Mouse (Mus musculus): ENCODE measurements at regions not wholly inside any gene's neighbourhood (a gene's known extent, or its start where the extent isn't known, plus 50 kb on each side); places are given as distances from the start of the nearest gene placed in this dataset.

GRCm38 (mm10) chr11:89896854-89897253, 105.8 kb downstream of the Pctp start:
- TF ChIP-seq POLR2A (IDR thresholded peaks at IDR 0.05; ENCODE audit: borderline replicate concordance, extremely low read depth, insufficient read depth, insufficient read length, poor library complexity, severe bottlenecking): no peak
- no peak for TF ChIP-seq CTCF (IDR thresholded peaks at IDR 0.05; ENCODE audit: borderline replicate concordance, extremely low read depth, insufficient read depth, insufficient read length)
